Mouse (Mus musculus): Measurements from ENCODE around the gene Slc25a42. TPM values are rescaled to one million over a fixed set of nuclear protein-coding genes. Genes with fewer than 3 reads are reported as not detected.

Gene Slc25a42
- polyA plus RNA-seq, 2 experiments, result 4.1 to 23.6 TPM

GRCm38 (mm10) chr8:70222041-70222440 is 9.9 kb upstream of the Slc25a42 start:
- WGBS, result 91% methylated on average over 11 of the region's 12 CpGs
- Histone ChIP-seq H3K36me3 (ENCODE audit: control insufficient read depth, insufficient read depth, low read length) (peaks cover 20% of the 10 kb centered on the region), H3K27ac (replicated peaks; ENCODE audit: low read depth, low read length) (no peak overlapping the region), H3K9ac (ENCODE audit: low read depth, low read length, severe bottlenecking) (no peak overlapping the region), H3K4me2 (replicated peaks; ENCODE audit: low read depth, low read length, severe bottlenecking) (no peak overlapping the region), H3K9me3 (ENCODE audit: control insufficient read depth, low read length) (no peaks in the 10 kb centered on the region), H3K4me3 (replicated peaks; ENCODE audit: low read length) (no peak overlapping the region), H3K27me3 (ENCODE audit: control insufficient read depth, insufficient read depth, low read length) (no peaks in the 10 kb centered on the region), H3K4me1 (ENCODE audit: control insufficient read depth, insufficient read depth, low read length) (no peaks in the 10 kb centered on the region)
- DNase-seq (ENCODE audit: low spot score), result no peak
- no peak for TF ChIP-seq POLR2A (IDR thresholded peaks at IDR 0.05; ENCODE audit: borderline replicate concordance, extremely low read depth, insufficient read depth, insufficient read length)
- no peak for ATAC-seq (ENCODE audit: low FRiP score, low read depth)

GRCm38 (mm10) chr8:70220911-70221310 is 8.8 kb upstream of the Slc25a42 start:
- Histone ChIP-seq H3K27me3 (ENCODE audit: control insufficient read depth, insufficient read depth, low read length) (no peaks in the 10 kb centered on the region), H3K9me3 (ENCODE audit: control insufficient read depth, low read length) (no peaks in the 10 kb centered on the region), H3K27ac (replicated peaks; ENCODE audit: low read depth, low read length) (no peak overlapping the region), H3K36me3 (ENCODE audit: control insufficient read depth, insufficient read depth, low read length) (peaks cover 19% of the 10 kb centered on the region), H3K9ac (ENCODE audit: low read depth, low read length, severe bottlenecking) (no peak overlapping the region), H3K4me2 (replicated peaks; ENCODE audit: low read depth, low read length, severe bottlenecking) (no peak overlapping the region), H3K4me3 (replicated peaks; ENCODE audit: low read length) (no peak overlapping the region), H3K4me1 (ENCODE audit: control insufficient read depth, insufficient read depth, low read length) (no peaks in the 10 kb centered on the region)
- WGBS, result 87% methylated on average over 3 of the region's 3 CpGs
- TF ChIP-seq POLR2A (IDR thresholded peaks at IDR 0.05; ENCODE audit: borderline replicate concordance, extremely low read depth, insufficient read depth, insufficient read length), result no peak
- DNase-seq (ENCODE audit: low spot score) (no peak), ATAC-seq (ENCODE audit: low FRiP score, low read depth) (no peak)

GRCm38 (mm10) chr8:70220236-70220840 is 8.2 kb upstream of the Slc25a42 start:
- Histone ChIP-seq H3K9me3 (ENCODE audit: control insufficient read depth, low read length) (no peaks in the 10 kb centered on the region), H3K27ac (replicated peaks; ENCODE audit: low read depth, low read length) (no peak overlapping the region), H3K4me2 (replicated peaks; ENCODE audit: low read depth, low read length, severe bottlenecking) (no peak overlapping the region), H3K36me3 (ENCODE audit: control insufficient read depth, insufficient read depth, low read length) (peaks cover 17% of the 10 kb centered on the region), H3K4me1 (ENCODE audit: control insufficient read depth, insufficient read depth, low read length) (no peaks in the 10 kb centered on the region), H3K9ac (ENCODE audit: low read depth, low read length, severe bottlenecking) (no peak overlapping the region), H3K4me3 (replicated peaks; ENCODE audit: low read length) (no peak overlapping the region), H3K27me3 (ENCODE audit: control insufficient read depth, insufficient read depth, low read length) (no peaks in the 10 kb centered on the region)
- DNase-seq (ENCODE audit: low spot score), result no peak
- 70% methylated on average over 8 of the region's 8 CpGs for WGBS
- no peak for TF ChIP-seq POLR2A (IDR thresholded peaks at IDR 0.05; ENCODE audit: borderline replicate concordance, extremely low read depth, insufficient read depth, insufficient read length)
- ATAC-seq (ENCODE audit: low FRiP score, low read depth), result no peak

- no peak overlapping the region for H3K4me2 ChIP-seq (replicated peaks; ENCODE audit: low read depth, low read length, severe bottlenecking)
- 41% methylated on average over 5 of the region's 5 CpGs for WGBS
Observed at GRCm38 (mm10) chr8:70219107-70219684, 7.1 kb upstream of the Slc25a42 start.

DNA sequence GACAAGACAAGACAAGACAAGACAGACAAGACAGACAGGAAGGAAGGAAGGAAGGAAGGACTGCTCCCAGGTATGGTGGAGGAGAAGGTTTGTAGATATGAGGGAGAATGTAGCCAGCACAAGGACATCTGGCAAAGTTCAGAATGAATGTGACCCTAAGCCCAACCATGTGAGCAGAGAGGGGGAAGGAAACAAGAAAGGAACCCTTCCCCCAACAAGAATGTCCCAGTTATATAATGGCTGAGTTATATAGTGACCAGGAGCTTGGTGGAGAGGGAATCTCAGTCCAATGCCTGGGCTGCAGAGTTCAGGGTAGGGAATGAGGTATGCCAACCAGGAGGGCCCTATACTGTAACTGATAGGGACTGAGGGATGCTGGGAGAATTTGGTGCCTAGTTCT is 5.3 kb upstream of the Slc25a42 start:
- H3K9me3 ChIP-seq (ENCODE audit: control insufficient read depth, low read length), result no peaks in the 10 kb centered on the region
- no peak overlapping the region for H3K4me3 ChIP-seq (replicated peaks; ENCODE audit: low read length)
- ATAC-seq (ENCODE audit: low FRiP score, low read depth) (no peak), DNase-seq (ENCODE audit: low spot score) (no peak)
- H3K9ac ChIP-seq (ENCODE audit: low read depth, low read length, severe bottlenecking), result no peak overlapping the region
- H3K27me3 ChIP-seq (ENCODE audit: control insufficient read depth, insufficient read depth, low read length), result no peaks in the 10 kb centered on the region
- H3K27ac ChIP-seq (replicated peaks; ENCODE audit: low read depth, low read length), result no peak overlapping the region
- TF ChIP-seq POLR2A (IDR thresholded peaks at IDR 0.05; ENCODE audit: borderline replicate concordance, extremely low read depth, insufficient read depth, insufficient read length), result no peak
- H3K36me3 ChIP-seq (ENCODE audit: control insufficient read depth, insufficient read depth, low read length), result peaks cover 5% of the 10 kb centered on the region
- no peak overlapping the region for H3K4me2 ChIP-seq (replicated peaks; ENCODE audit: low read depth, low read length, severe bottlenecking)
- no peaks in the 10 kb centered on the region for H3K4me1 ChIP-seq (ENCODE audit: control insufficient read depth, insufficient read depth, low read length)

More at GRCm38 (mm10) chr8:70219107-70219684, 7.1 kb upstream of the Slc25a42 start:
- no peaks in the 10 kb centered on the region for H3K9me3 ChIP-seq (ENCODE audit: control insufficient read depth, low read length)
- H3K9ac ChIP-seq (ENCODE audit: low read depth, low read length, severe bottlenecking), result no peak overlapping the region
- no peaks in the 10 kb centered on the region for H3K4me1 ChIP-seq (ENCODE audit: control insufficient read depth, insufficient read depth, low read length)
- DNase-seq (ENCODE audit: low spot score) (no peak), ATAC-seq (ENCODE audit: low FRiP score, low read depth) (no peak)
- peaks cover 10% of the 10 kb centered on the region for H3K36me3 ChIP-seq (ENCODE audit: control insufficient read depth, insufficient read depth, low read length)
- H3K27ac ChIP-seq (replicated peaks; ENCODE audit: low read depth, low read length), result no peak overlapping the region
- no peak overlapping the region for H3K4me3 ChIP-seq (replicated peaks; ENCODE audit: low read length)
- no peaks in the 10 kb centered on the region for H3K27me3 ChIP-seq (ENCODE audit: control insufficient read depth, insufficient read depth, low read length)
- TF ChIP-seq POLR2A (IDR thresholded peaks at IDR 0.05; ENCODE audit: borderline replicate concordance, extremely low read depth, insufficient read depth, insufficient read length), result no peak
